Mouse (Mus musculus): ENCODE data around the gene Emid1.

DNA sequence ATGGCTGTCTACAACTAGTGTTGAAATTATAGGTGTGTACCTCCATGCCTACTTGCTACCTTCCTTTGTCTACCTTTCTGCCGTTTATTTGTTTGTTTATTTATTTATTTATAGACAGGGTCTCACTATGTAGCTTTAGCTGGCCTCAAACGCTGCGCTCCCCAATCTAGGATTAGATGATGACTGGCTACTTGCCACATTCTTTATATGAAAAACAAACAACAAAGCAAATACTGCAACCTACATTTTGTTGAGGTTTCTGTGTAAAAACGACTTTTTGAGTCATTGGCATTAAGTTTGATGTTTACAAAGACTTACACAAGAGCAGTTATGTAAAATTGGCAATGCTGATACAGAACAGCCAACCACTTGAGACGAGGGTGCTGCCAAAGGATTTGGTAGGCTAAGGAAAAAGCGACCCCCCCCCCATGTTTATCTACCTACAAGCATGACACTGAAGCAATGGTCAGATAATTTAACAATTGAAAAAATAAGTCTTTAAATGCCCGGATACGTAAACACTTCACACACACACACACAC is 55.5 kb downstream of the Emid1 start:
- TF ChIP-seq CTCF (IDR thresholded peaks at IDR 0.05; ENCODE audit: borderline replicate concordance, insufficient read depth, low read depth, low read length) = no peak
- TF ChIP-seq POLR2A (IDR thresholded peaks at IDR 0.05; ENCODE audit: borderline replicate concordance, insufficient read depth, low read length) = no peak
